Mouse (Mus musculus) embryonic facial prominence, embryonic 10.5 days (tissue): ENCODE results near the gene Wdr45. TPM values are rescaled to one million over a fixed set of nuclear protein-coding genes. Genes with fewer than 3 reads are reported as not detected.
"Not testable (repeated sequence)": the region's sequence is repeated elsewhere in the genome, so short reads cannot be mapped to it uniquely, and the experiment has no call there.

Experiments used
- DNase-seq: peaks from one replicate; pipeline ENCODE4 v3.0.0-alpha.2; 2017; ENCODE audit warnings: low spot score
- H3K27ac ChIP-seq: fragments of 300-500 bp; sonication (generic); replicated peaks from 2 replicates; pipeline ENCODE4 v1.5.1; 2016; ENCODE audit warnings: mild to moderate bottlenecking
- H3K27me3 ChIP-seq: fragments of 300-500 bp; sonication (generic); replicated peaks from 2 replicates; pipeline ENCODE4 v1.6.1; 2016; ENCODE audit warnings: low read depth, mild to moderate bottlenecking; ENCODE audit not compliant: poor library complexity, severe bottlenecking
- H3K36me3 ChIP-seq: fragments of 300-500 bp; sonication (generic); replicated peaks from 2 replicates; pipeline ENCODE4 v1.6.1; 2016; ENCODE audit warnings: mild to moderate bottlenecking, moderate library complexity
- H3K4me1 ChIP-seq: fragments of 300-500 bp; sonication (generic); 2 replicates; pipeline ENCODE4 v1.6.1; 2016
- H3K4me3 ChIP-seq: fragments of 300-500 bp; sonication (generic); 2 replicates; pipeline ENCODE4 v1.5.1; 2016; ENCODE audit warnings: mild to moderate bottlenecking, moderate library complexity
- H3K9me3 ChIP-seq: fragments of 300-500 bp; sonication (generic); 2 replicates; pipeline ENCODE4 v1.6.1; 2016; ENCODE audit warnings: mild to moderate bottlenecking
- WGBS: fragments of 180-500 bp; shearing (Covaris S2); methylation state at CpG from one replicate; pipeline ENCODE4 v1.1.7; 2016; 5-methylcytosine and 5-hydroxymethylcytosine counted together
- polyA plus RNA-seq: library from polyadenylated mRNA; unstranded; fragments of >200 nt; fragmentation: Nextera tagmentation; extraction: Ambion mirVana; gene quantifications from 2 replicates; pipeline ENCODE4 v1.2.1, GENCODE M21; 2016

Gene Wdr45
- polyA plus RNA-seq, 1 experiment from 2014 or later: 22.5 TPM

DNA sequence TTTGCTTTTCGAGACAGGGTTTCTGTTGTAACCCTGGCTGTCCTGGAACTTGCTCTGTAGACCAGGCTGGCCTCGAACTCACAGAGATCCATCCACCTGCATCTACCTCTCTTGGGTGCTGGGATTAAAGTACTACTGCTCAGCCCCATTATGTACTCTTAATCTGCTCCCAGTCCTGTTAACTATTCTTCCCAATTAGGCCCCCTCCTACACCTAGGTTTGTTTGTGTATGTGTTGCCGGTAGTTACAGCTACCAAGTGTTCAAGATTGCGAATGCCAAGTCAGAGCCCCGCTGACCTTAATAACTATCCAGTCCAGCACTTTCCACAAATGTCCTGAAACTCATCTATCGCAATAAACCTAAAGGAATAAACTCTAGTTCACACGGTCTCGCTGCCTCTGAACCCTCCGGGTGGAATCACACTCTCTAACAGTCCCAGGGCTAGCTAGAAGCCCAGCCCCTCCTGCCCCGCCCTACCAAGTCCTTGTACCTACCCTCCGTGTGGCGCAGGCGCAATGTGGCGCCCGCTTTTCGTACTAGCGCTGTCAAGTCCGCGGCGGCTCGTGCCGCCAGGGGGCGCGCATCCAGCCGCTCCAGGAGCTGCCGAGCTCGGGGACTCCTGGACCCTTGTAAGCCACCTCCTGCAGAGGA lies 34.6 kb upstream of the Wdr45 start:
- H3K27ac ChIP-seq: no peak overlapping the region
- DNase-seq: peak; percentile 93
- H3K4me1 ChIP-seq: 0 out of 2 replicates have a peak, but pooled peaks cover 3% of the 10 kb centered on the region
- peaks cover 17% of the 10 kb centered on the region; the same call in 1 of the 2 replicates for H3K27me3 ChIP-seq
- WGBS: 20% methylated on average over 27 of the region's 27 CpGs
- H3K36me3 ChIP-seq: no peaks in the 10 kb centered on the region
- peak overlapping the region; percentile 50 for H3K4me3 ChIP-seq
- H3K9me3 ChIP-seq: no peaks in the 10 kb centered on the region; the same call in 1 of the 2 replicates

DNA sequence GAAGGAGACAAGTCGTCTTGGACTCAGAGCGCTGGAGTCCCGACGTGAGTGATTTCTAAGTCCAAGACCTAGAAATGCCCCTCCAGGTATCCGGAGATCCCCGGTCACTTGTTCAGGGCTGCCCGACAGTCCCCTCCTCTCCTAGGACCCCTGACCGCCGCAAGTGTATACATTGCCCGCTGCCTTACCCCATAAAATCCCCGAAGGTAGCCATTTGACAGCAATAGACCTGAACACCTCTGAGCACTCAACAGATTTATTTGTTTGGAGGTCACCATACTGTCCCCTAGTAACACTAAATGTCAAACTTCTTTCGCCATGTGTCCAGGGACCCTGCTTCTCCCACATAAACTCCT lies 34.1 kb upstream of the Wdr45 start:
- WGBS: 19% methylated on average over 12 of the region's 12 CpGs

DNA sequence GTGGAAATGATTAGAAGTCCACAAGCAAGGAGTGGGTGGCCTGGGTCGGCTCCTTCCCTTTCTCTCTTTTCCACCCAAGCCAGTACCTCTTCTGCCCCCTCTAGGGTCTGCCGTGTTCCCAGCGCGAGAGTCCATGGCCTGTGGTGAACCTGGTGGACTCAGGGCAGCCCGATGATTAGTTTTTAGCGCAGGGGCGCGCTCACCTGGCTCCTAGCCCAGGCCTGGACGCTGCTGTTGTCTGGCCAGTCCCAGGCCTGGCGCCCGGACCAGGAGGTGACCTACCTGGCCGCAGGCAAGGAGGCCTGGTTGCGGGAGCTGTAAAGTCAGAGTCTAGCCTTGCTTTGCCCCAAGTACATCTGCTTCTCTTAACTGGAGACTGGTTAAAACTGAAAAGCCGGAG lies 33.3 kb upstream of the Wdr45 start, which contains the start of gene Magix:
Gene Magix (minus strand): TSS at position 388 of the 400 bp plus-strand sequence.
- no peaks in the 10 kb centered on the region for H3K9me3 ChIP-seq
- 60% methylated on average over 14 of the region's 14 CpGs for WGBS
- DNase-seq: no peak
- H3K4me1 ChIP-seq: no peaks in the 10 kb centered on the region
- H3K36me3 ChIP-seq: no peaks in the 10 kb centered on the region
- H3K4me3 ChIP-seq: peak within 1 kb of the TSS; percentile 50
- H3K27me3 ChIP-seq: peaks cover 9% of the 10 kb centered on the region; the same call in 1 of the 2 replicates
- no peak within 1 kb of the TSS for H3K27ac ChIP-seq

More for the DNA sequence above, 34.1 kb upstream of the Wdr45 start:
- H3K4me3 ChIP-seq: peak overlapping the region; percentile 50
- no peaks in the 10 kb centered on the region for H3K9me3 ChIP-seq
- H3K4me1 ChIP-seq: no peaks in the 10 kb centered on the region
- no peak for DNase-seq
- H3K36me3 ChIP-seq: no peaks in the 10 kb centered on the region
- H3K27me3 ChIP-seq: peaks cover 13% of the 10 kb centered on the region; the same call in 1 of the 2 replicates
- no peak overlapping the region for H3K27ac ChIP-seq

DNA sequence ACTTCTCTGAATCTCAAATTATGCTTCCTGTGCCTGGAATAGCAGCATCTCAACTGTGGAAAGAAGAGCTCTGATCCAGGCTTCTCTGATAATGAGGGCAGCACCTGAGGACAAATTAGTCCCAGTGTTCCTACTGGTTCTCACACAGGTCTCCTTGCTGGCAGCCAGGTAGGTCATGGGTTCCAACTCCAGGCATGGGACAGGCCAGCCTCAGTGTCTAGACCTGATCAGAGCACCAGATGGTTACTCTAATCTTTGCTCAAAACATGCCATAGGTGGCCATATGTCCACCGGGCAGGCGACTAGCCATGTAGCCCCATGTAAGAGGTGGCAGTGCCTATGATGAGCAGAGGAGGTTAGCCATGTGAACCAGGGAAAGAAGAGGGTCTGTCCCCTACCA lies 25.8 kb upstream of the Wdr45 start:
- no peak for DNase-seq
- no peak overlapping the region for H3K27ac ChIP-seq
- no peaks in the 10 kb centered on the region for H3K36me3 ChIP-seq
- H3K4me3 ChIP-seq: no peak overlapping the region
- H3K27me3 ChIP-seq: no peaks in the 10 kb centered on the region
- 91% methylated on average over 2 of the region's 2 CpGs for WGBS
- H3K9me3 ChIP-seq: no peaks in the 10 kb centered on the region
- no peaks in the 10 kb centered on the region for H3K4me1 ChIP-seq

DNA sequence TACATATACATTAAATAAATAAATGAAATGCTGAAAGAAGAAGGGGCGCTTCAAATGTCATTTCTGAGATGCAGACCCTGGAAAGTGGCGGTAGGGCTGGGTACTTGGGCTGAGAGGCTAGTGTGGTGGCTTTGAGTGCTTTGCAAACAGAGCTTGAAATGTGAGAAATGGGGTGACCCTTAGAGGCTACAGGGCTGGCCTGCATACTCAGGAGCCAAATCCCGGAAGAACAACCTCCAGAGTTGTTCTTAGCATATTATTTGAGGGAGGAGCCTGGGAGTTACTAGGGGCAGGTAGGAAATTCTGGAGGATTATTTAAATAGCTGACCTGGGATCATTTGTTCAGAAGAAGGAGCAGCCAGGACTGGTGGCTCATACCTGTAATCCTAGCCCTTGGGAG lies 23.6 kb upstream of the Wdr45 start:
- no peaks in the 10 kb centered on the region for H3K4me1 ChIP-seq
- H3K27ac ChIP-seq: no peak overlapping the region
- H3K4me3 ChIP-seq: no peak overlapping the region
- no peaks in the 10 kb centered on the region for H3K36me3 ChIP-seq
- no peak for DNase-seq
- no peaks in the 10 kb centered on the region for H3K9me3 ChIP-seq
- no peaks in the 10 kb centered on the region for H3K27me3 ChIP-seq
- WGBS: 65% methylated on average over 3 of the region's 3 CpGs

DNA sequence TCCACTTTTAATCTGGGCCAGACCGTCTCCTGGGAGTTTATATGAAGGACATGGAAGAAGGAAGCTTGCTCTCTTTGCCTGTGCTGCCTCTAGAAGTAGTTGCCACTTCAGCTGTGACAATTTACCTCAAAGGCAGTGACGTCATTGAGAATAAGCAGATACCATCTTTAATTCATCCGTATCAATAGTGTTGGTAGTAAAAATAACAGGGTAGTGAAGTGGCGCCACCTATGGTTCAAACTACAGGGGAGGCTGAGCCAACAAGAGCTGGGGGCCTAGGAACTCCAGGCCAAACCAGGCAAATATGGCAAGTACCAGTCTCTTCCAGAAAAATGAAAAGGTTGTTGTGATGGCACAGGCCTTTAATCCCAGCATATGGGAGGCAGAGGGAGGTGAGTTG lies 21.3 kb upstream of the Wdr45 start:
- Histone ChIP-seq H3K4me1 (no peaks in the 10 kb centered on the region), H3K27me3 (no peaks in the 10 kb centered on the region), H3K36me3 (no peaks in the 10 kb centered on the region), H3K9me3 (no peaks in the 10 kb centered on the region), H3K4me3 (no peak overlapping the region), H3K27ac (no peak overlapping the region)
- WGBS: 40% methylated on average over 4 of the region's 4 CpGs
- peak; percentile 10 for DNase-seq

DNA sequence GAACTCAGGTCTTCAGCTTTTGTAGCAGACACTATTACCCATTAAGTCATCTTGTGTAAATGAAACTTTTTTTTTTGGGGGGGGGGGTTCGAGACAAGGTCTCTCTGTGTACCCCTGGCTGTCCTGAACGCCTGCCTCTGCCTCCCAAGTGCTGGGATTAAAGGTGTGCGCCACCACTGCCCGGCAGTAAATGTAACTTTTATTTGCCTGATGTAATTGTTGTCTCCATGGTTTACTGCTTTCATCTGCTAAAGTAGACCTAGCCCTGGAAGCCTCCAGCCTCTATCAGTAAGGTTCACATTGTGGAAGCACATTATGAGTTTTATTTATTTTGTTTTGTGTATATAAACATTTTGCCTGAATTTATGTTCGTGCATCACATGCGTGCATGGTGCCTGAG lies 17.6 kb upstream of the Wdr45 start:
- no peaks in the 10 kb centered on the region for H3K27me3 ChIP-seq
- DNase-seq: no peak
- peaks cover 33% of the 10 kb centered on the region for H3K36me3 ChIP-seq
- H3K27ac ChIP-seq: no peak overlapping the region
- no peaks in the 10 kb centered on the region for H3K9me3 ChIP-seq
- H3K4me1 ChIP-seq: 0 out of 2 replicates have a peak, but pooled peaks cover 2% of the 10 kb centered on the region
- peak overlapping the region; percentile 65 for H3K4me3 ChIP-seq
- WGBS: 45% methylated on average over 6 of the region's 6 CpGs

DNA sequence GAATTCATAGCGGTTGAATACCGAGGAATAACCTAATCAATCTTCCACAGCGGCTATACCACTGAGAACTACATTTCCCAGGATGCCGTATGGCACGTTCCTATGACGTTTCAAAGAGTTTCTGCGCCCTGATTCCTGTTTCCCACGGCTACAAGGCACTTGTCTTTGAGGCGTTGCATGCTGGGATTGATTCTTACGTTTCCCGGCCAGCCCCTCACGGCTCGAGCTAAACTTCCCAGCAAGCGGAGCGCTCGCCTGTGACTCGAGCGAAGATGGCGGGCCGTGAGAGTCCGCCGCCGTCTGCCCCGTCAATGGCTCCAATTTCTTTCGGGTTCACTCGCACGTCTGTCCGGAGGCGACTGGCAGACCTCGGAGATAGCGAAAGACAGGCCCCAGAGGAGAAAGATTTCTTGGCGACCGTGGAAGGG lies 17.2 kb upstream of the Wdr45 start, which contains the start of gene Gpkow:
Gene Gpkow (plus strand): TSS at position 178 of the 428 bp plus-strand sequence.
- Histone ChIP-seq H3K27me3 (no peaks in the 10 kb centered on the region), H3K4me1 (0 out of 2 replicates have a peak, but pooled peaks cover 2% of the 10 kb centered on the region), H3K9me3 (no peaks in the 10 kb centered on the region), H3K36me3 (peaks cover 37% of the 10 kb centered on the region), H3K4me3 (peak within 1 kb of the TSS; percentile 65), H3K27ac (peak within 1 kb of the TSS; percentile 75)
- DNase-seq: peak; percentile 84
- 16% methylated on average over 33 of the region's 33 CpGs for WGBS

DNA sequence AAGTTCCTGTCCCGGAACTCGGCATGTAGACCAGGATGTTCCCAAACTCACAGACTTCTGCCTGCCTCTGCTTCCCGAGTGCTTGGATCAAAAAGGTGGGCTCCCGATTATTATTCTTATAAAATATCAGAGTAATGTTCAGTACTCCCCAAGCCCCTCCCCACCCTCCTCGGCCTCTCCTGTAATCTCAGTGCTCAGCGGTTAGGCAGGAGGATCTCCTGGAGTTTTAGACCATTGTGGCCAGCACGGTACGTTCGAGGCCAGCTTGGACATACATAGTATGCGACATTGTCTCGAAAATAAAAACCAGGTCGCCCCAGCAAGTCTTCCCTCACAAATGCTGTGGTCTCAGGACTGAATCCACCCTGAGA lies 384 bp upstream of the Wdr45 start:
- not testable (repeated sequence) for H3K36me3 ChIP-seq, DNase-seq, H3K4me1 ChIP-seq, H3K9me3 ChIP-seq, H3K27me3 ChIP-seq
- peak overlapping the region; percentile 53 for H3K4me3 ChIP-seq
- H3K27ac ChIP-seq: peak overlapping the region; percentile 44; the same call in 1 of the 2 replicates
- WGBS: 24% methylated on average over 6 of the region's 12 CpGs

DNA sequence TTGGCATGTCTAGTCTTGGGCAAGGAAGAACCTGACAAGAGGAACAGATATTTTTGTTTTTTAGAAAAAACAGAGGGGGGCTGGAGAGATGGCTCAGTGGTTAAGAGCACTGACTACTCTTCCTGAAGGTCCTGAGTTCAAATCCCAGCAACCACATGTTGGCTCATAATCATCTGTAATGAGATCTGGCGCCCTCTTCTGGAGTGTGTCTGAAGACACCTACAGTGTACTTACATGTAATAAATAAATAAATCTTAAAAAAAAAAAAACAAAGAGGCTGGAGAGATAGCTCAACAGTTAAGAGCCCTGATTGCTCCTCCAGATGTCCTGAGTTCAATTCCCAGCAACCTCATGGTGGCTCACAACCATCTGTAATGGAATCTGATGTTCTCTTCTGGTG lies 1.9 kb downstream of the Wdr45 start:
- H3K27me3 ChIP-seq, H3K4me1 ChIP-seq, H3K9me3 ChIP-seq, H3K27ac ChIP-seq, DNase-seq, H3K36me3 ChIP-seq, H3K4me3 ChIP-seq: not testable (repeated sequence)
- 38% methylated on average over 1 of the region's 1 CpGs for WGBS

DNA sequence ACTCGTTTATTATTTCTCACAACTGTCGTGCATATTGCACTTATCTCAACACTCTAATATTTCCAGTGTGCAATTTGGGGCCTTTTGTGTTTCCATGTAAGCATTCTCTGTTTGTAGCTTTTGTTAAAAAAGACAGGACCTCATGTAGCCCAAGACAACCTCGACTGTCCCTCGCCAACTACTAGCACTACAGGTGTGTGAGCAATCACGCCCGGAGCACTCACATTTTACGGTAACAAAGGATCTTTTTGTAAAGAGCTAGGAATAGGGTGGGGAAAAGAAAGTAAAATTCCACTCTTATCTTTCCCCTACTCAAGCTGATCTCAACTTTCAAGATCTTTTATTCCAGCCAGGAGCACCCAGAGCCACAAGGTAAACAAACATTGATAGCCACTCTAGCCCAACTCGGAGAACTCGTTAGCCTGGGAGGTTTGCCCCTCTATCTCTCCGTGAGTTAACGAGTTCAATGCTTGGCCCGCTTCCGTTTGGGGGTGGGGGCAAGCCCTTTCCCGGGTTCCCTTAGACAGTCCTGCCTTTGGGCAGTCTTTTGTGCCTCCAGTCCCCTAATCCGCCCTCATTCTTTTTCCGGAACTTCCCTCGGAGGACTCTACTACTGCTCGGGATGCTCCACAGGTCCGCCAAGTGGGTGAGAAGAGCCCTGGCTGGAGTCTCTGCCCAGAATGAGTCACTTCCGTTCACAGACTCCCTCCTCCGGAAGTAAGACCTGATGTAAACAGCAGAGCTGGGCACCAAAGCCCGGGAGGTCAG lies 7.6 kb downstream of the Wdr45 start, which contains the start of gene Gm45208:
Gene Gm45208 (plus strand): TSS at position 732 of the 768 bp plus-strand sequence.
- 22% methylated on average over 22 of the region's 22 CpGs for WGBS
- Histone ChIP-seq H3K27ac (peak within 1 kb of the TSS; percentile 93), H3K4me3 (peak within 1 kb of the TSS; percentile 69), H3K4me1 (peaks cover 5% of the 10 kb centered on the region; the same call in 1 of the 2 replicates), H3K27me3 (no peaks in the 10 kb centered on the region), H3K36me3 (peaks cover 23% of the 10 kb centered on the region), H3K9me3 (no peaks in the 10 kb centered on the region; the same call in 1 of the 2 replicates)
- DNase-seq: peak; percentile 69

DNA sequence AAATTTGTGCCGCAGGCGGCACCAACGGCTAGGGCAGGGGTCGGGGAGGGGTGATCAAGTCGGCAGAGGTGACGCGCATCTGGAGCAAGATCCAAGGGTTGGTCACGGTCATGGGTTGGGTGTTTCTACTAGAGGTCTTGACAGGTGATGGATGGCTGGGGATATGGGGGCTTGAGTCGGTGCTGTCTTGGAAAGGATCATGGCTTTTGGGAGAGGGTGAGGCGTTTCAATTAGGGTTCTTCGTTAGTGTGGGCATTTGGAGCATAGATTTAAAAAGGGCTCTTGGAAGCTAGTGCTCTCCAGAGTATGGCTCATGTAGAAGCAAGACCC lies 8.1 kb downstream of the Wdr45 start:
- DNase-seq: no peak
- Histone ChIP-seq H3K4me1 (peaks cover 5% of the 10 kb centered on the region; the same call in 1 of the 2 replicates), H3K9me3 (no peaks in the 10 kb centered on the region; the same call in 1 of the 2 replicates), H3K27me3 (no peaks in the 10 kb centered on the region), H3K27ac (peak overlapping the region; percentile 93), H3K4me3 (peak overlapping the region; percentile 69), H3K36me3 (peaks cover 28% of the 10 kb centered on the region)
- WGBS: 13% methylated on average over 11 of the region's 11 CpGs
